Mouse (Mus musculus) kidney, adult 2 months (tissue): ENCODE results near the gene Pip5kl1. TPM values are rescaled to one million over a fixed set of nuclear protein-coding genes. Genes with fewer than 3 reads are reported as not detected.
A peak's percentile ranks its signal among the peaks of the same experiment; 100 is the strongest.

Experiments
- DNase-seq: peaks from one replicate; pipeline ENCODE4 v3.0.0; 2021
- H3K27ac ChIP-seq: fragments of 200-500 bp; 2 replicates; pipeline ENCODE4 v1.5.1; 2012; ENCODE audit warnings: low read depth, low read length, control low read depth, inconsistent platforms; ENCODE audit not compliant: insufficient read depth
- H3K27me3 ChIP-seq: fragments of 200-500 bp; replicated peaks from 2 replicates; pipeline ENCODE4 v1.6.1; 2012; ENCODE audit warnings: mild to moderate bottlenecking, moderate library complexity, low read length, inconsistent platforms; ENCODE audit not compliant: control insufficient read depth, insufficient read depth
- H3K36me3 ChIP-seq: fragments of 200-500 bp; 2 replicates; pipeline ENCODE4 v1.6.1; 2012; ENCODE audit warnings: mild to moderate bottlenecking, moderate library complexity, low read length, inconsistent platforms; ENCODE audit not compliant: control insufficient read depth, insufficient read depth
- H3K4me1 ChIP-seq: fragments of 200-500 bp; 2 replicates; pipeline ENCODE4 v1.6.1; 2011; ENCODE audit warnings: low read length; ENCODE audit not compliant: control insufficient read depth, insufficient read depth
- H3K4me3 ChIP-seq: fragments of 200-500 bp; 2 replicates; pipeline ENCODE4 v1.5.1; 2011; ENCODE audit warnings: mild to moderate bottlenecking, low read depth, low read length, control low read depth; ENCODE audit not compliant: insufficient read depth
- CTCF ChIP-seq: fragments of 200-500 bp; conservative IDR thresholded peaks from 2 replicates; pipeline ENCODE4 v1.5.1; 2011; ENCODE audit warnings: low read depth, mild to moderate bottlenecking, control low read depth, low read length, moderate library complexity, mixed read lengths; ENCODE audit not compliant: insufficient read depth, insufficient read length
- POLR2A ChIP-seq: fragments of 200-500 bp; IDR thresholded peaks from one replicate; pipeline ENCODE4 v1.6.1; 2011; ENCODE audit warnings: low read depth, low read length, control low read depth
- WGBS: fragments of 180-500 bp; shearing (Covaris S2); methylation state at CpG from one replicate; pipeline ENCODE4 v1.1.7; 2018; 5-methylcytosine and 5-hydroxymethylcytosine counted together
- polyA plus RNA-seq: library from polyadenylated mRNA; depleted of rRNA; stranded (reverse); fragments of >200 nt; gene quantifications from 2 replicates; pipeline ENCODE4 v1.2.3, GENCODE M21; 2012

Gene Pip5kl1
- polyA plus RNA-seq, 1 experiment = not detected

GRCm38 (mm10) chr2:32575586-32576160 lies 1.1 kb downstream of the Pip5kl1 start, which contains the start of gene 9430097D07Rik:
Gene 9430097D07Rik, minus strand, starts transcription at chr2:32575684.
- TF ChIP-seq POLR2A (no peak), CTCF (no peak)
- no peak for DNase-seq
- Histone ChIP-seq H3K36me3 (no peaks in the 10 kb centered on the region), H3K4me1 (peaks cover 3% of the 10 kb centered on the region; the same call in 1 of the 2 replicates), H3K4me3 (no peak within 1 kb of the TSS), H3K27ac (no peak within 1 kb of the TSS), H3K27me3 (no peaks in the 10 kb centered on the region)
- WGBS = 18% methylated on average over 28 of the region's 28 CpGs

- TF ChIP-seq POLR2A (no peak), CTCF (no peak)
- Histone ChIP-seq H3K27ac (no peak overlapping the region), H3K36me3 (no peaks in the 10 kb centered on the region), H3K4me3 (no peak overlapping the region), H3K4me1 (no peaks in the 10 kb centered on the region), H3K27me3 (no peaks in the 10 kb centered on the region)
- WGBS = 88% methylated on average over 9 of the region's 9 CpGs
- DNase-seq = no peak
Observed at GRCm38 (mm10) chr2:32576532-32576931, 1.9 kb downstream of the Pip5kl1 start.

- TF ChIP-seq POLR2A (no peak), CTCF (no peak)
- WGBS = 34% methylated on average over 25 of the region's 30 CpGs
Observed at GRCm38 (mm10) chr2:32578146-32579046, 3.8 kb downstream of the Pip5kl1 start.

GRCm38 (mm10) chr2:32581450-32582095 lies 7.0 kb downstream of the Pip5kl1 start:
- no peak overlapping the region for H3K4me3 ChIP-seq
- DNase-seq = peak; percentile 40

More at GRCm38 (mm10) chr2:32578146-32579046, 3.8 kb downstream of the Pip5kl1 start:
- DNase-seq = peak; percentile 55
- no peak overlapping the region for H3K27ac ChIP-seq
- no peak overlapping the region for H3K4me3 ChIP-seq
- no peaks in the 10 kb centered on the region for H3K4me1 ChIP-seq
- H3K27me3 ChIP-seq = no peaks in the 10 kb centered on the region
- no peaks in the 10 kb centered on the region for H3K36me3 ChIP-seq

GRCm38 (mm10) chr2:32582830-32583799 lies 8.5 kb downstream of the Pip5kl1 start:
- Histone ChIP-seq H3K4me3 (no peak overlapping the region), H3K36me3 (no peaks in the 10 kb centered on the region), H3K27ac (no peak overlapping the region), H3K27me3 (no peaks in the 10 kb centered on the region), H3K4me1 (no peaks in the 10 kb centered on the region)
- 15% methylated on average over 37 of the region's 37 CpGs for WGBS
- TF ChIP-seq POLR2A = no peak
- TF ChIP-seq CTCF = peak; percentile 99
- DNase-seq = peak; percentile 88

More at GRCm38 (mm10) chr2:32581450-32582095, 7.0 kb downstream of the Pip5kl1 start:
- no peaks in the 10 kb centered on the region for H3K4me1 ChIP-seq
- no peak overlapping the region for H3K27ac ChIP-seq
- TF ChIP-seq POLR2A (no peak), CTCF (no peak)
- WGBS = 49% methylated on average over 19 of the region's 19 CpGs
- no peaks in the 10 kb centered on the region for H3K27me3 ChIP-seq
- H3K36me3 ChIP-seq = no peaks in the 10 kb centered on the region

- DNase-seq = no peak
- H3K36me3 ChIP-seq = no peaks in the 10 kb centered on the region
- no peak for TF ChIP-seq POLR2A
- no peak for TF ChIP-seq CTCF
- 92% methylated on average over 7 of the region's 7 CpGs for WGBS
- no peak overlapping the region for H3K4me3 ChIP-seq
- no peaks in the 10 kb centered on the region for H3K4me1 ChIP-seq
- H3K27me3 ChIP-seq = no peaks in the 10 kb centered on the region
- no peak overlapping the region for H3K27ac ChIP-seq
Observed at GRCm38 (mm10) chr2:32585149-32585714, 10.6 kb downstream of the Pip5kl1 start.
